Mouse (Mus musculus) spleen, postnatal 4 days (tissue): ENCODE data around the gene Meaf6.

Experiments used
- DNase-seq, 2 experiments: peaks; one replicate each; pipeline ENCODE4 v3.0.0; 2022; ENCODE audit warnings: low spot score in 2 of 2

The Meaf6 gene

DNA sequence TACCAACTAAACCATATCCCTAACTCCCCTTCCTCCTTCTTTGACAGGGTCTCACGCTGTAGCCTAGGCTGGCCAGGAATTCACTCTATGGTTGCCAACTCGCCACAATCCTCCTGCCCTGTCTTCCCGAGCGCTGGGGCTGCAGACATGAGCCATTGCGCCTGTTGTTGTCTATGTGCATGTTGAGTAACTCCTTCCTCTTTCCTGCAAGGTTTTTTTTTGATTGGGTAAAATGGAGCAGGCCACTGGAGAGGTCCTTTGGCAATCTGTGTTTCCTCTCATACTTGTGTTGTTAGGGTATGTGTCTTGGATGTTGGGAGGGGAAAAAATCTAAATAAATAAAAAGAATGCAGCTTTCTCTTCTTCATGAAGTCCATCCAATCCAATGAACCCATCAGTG lies 59.3 kb downstream of the Meaf6 start:
- DNase-seq: no peak

DNA sequence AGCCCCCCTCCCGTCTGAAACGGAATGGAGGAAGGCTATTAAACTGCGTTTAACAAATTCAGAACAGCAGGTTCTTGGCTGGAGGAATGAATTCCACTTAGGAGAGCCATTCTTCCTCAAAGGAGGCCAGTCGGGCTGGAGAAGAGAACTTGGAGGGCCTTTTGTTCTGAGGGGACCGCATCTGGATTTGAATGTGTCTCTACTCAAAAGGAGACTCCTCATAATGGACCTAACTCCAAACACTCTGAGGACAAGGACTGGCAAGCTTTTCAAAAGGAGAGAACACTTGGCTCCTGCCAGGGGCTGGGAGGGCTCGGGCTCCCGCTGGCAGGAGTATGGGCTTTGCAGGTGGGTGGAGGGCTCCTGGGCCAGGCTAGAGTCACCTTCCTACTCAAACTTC lies 59.7 kb downstream of the Meaf6 start:
- DNase-seq: no peak

DNA sequence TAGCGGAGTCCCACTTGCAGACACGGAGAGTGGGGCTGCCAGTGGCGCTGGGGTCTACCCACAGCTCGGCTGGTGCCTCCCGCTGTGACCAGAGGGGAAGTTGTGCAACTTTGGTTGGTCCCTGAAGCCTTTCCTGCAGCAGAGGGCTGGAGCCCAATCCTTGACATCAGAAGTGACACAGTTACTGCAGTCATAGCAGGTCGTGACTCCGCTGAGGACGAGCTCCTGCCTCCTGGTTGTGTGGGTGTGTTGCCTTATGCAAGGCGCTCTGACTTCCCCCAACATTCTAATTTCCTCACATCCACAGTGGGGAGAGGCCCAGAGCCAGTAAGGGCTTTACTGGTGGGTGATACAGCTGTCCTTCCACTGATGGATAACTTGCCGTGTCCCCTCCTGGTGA lies 60.3 kb downstream of the Meaf6 start:
- peak in 1 of 2 experiments; percentile 37 for DNase-seq

DNA sequence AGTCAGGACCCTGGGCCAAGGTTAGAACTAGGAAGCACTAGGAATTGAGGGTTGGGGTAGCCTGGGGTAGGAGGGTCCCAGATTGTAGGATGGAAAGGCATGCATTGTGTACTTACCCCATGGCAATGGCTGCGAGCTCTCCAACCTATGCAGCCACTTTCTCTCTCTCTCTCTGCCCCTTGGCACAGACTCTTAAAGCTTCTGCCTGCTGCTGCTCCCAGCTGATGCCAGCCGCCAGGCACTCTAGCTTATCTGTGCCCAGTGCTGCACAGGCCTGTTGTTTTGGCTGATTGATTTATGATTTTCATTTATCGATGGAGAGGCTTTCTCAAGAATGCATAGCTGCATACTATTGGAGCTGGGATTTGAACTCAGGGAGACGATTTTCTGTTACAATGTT lies 63.0 kb downstream of the Meaf6 start:
- DNase-seq: no peak

GRCm38 (mm10) chr4:125149460-125149859 lies 64.5 kb downstream of the Meaf6 start:
- no peak for DNase-seq

DNA sequence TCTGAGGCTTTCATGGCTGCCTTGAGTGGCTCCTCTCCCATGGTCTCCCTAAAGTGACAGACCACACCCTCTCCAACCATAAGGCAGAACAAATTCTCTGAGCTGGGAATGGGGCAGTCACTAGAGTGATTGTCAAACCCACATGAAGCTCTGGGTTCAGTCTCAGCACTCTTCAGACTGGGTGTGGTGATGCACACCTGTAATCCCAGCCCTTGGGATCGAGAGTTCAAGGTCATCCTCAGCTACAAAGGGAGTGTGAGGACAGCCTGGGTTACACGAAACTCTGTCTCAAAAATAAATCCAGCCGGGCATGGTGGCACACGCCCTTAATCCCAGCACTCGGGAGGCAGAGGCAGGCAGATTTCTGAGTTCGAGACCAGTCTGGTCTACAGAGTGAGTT lies 67.5 kb downstream of the Meaf6 start:
- no peak for DNase-seq

- DNase-seq: no peak
These were observed 68.8 kb downstream of the Meaf6 start for GRCm38 (mm10) chr4:125153659-125154241.

DNA sequence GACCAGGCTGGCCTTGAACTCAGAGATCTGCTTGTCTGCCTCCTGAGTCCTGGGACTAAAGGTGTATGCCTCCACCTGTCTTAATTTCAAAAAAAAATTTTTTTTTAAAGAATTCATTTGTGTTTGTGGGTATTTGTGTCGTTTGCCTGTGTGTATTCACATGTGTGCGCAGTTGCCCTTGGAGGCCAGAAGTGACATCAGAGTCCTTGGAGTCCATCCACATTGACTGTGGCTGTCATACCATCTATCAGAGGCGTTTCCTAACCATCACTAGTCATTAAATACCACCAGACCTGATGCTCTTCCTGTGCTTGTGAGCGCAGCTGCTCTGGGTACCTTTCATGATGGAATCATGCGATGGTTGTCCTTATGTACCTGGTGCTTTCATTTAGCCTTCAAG lies 70.7 kb downstream of the Meaf6 start:
- DNase-seq: no peak

GRCm38 (mm10) chr4:125157322-125157721 lies 72.4 kb downstream of the Meaf6 start:
- DNase-seq: no peak

DNA sequence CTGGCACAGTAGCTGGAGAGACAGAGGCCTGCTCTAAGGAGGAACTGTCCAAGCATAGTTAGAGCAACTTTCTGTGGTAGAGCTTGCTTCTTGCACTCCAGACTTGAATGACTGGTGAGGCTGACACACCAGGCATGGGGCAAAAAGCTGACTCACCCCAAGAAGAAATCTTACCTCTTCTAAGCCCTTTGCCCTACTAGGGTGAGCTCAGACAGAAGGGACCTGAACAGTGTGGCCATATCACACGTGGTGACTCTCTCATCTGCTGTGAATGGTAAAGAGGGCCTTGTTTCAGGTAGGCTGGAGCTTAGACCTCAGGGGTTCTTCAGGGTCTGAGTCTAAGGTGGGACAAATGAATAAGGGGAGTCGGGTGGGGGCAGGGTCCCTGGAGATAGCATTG lies 73.1 kb downstream of the Meaf6 start:
- no peak for DNase-seq

DNA sequence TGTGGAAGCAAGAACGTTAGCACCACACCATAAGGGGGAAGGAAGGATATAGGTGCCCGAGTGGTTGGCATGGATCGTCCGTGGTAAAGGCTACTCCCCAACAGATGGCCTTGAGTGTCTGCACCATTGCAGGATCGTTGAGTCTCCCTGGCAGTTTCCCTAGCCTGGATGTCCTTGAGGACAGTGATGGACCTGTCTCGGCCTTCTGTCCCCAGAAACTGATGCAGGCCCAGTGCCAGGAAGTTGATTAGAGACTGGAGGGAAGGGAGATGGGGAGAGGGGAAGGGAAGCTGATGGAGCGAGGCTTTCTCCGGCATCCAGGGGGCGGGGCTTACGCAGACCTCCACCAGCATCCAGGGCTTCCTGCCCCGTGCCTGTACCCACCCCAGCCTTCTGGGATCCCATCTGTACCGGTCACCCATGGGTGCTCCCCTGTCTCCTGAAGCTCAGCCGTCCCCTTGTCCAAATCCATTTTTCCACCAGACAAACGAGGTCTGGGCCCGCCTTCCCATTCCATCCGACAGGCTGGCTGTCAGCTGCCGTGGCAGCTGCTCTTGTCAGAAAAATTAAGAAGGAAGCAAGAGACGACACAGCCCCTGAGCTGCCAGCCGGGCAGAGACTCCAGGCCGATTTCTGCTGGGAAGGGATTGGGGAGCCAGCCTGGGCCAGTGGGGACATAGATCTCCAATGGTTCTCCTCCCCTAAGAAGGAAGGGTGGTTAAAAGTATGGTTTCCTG lies 73.8 kb downstream of the Meaf6 start:
- DNase-seq: no peak

GRCm38 (mm10) chr4:125160320-125160950 lies 75.5 kb downstream of the Meaf6 start:
- DNase-seq: peak; percentile 78 to 91

DNA sequence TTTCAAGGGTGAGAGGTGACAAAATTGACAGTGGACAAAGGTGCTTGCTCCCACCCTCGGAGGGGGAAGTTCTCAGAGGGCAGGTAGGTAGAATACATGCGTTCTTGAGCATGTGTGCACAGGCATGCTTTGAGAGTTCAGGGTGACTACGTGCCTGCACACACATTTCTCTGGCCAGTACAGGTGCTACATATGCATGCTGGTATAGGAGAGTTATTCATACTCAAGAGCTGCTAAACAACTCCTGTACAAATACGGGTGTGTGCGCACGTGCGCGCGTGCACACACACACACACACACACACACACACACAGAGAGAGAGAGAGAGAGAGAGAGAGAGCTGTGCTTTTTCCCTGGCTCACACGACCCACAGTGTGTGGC lies 76.0 kb downstream of the Meaf6 start:
- no peak for DNase-seq

GRCm38 (mm10) chr4:125161392-125161791 lies 76.5 kb downstream of the Meaf6 start:
- DNase-seq: no peak

DNA sequence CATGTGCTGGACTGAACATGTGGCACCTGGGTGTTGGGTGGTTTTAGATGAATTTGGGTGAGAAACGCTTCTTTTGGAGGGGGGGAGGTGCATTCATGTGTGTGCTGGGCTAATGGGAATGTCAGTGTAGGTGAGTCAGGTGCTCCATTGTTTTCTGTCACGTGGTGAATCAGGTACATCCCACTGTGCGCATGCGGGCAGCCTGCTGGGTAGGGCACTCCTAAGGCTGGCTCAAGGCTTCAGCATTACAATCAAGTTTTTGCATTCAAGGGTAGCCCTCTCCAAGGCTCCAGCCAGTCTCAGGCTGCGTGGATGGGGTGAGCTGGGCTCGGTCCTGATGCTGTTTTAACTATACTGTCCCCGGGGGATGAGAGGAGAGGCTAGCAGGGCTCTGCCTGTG lies 77.8 kb downstream of the Meaf6 start:
- no peak for DNase-seq
